Mouse (Mus musculus) midbrain, embryonic 12.5 days (tissue): ENCODE results near the gene Tnni2. TPM values are rescaled to one million over a fixed set of nuclear protein-coding genes. Genes with fewer than 3 reads are reported as not detected.

Experiments
- ATAC-seq: fragments of 200-750 bp; cut with Nextera tagmentation; 2 replicates; pipeline ENCODE4 v1.8.0; 2017; ENCODE audit warnings: low read depth, moderate TSS enrichment, moderate library complexity; ENCODE audit not compliant: low FRiP score
- H3K27ac ChIP-seq: fragments of 300-500 bp; sonication (generic); replicated peaks from 2 replicates; pipeline ENCODE4 v1.5.1; 2016; ENCODE audit warnings: mild to moderate bottlenecking
- H3K27me3 ChIP-seq: fragments of 300-500 bp; sonication (generic); 2 replicates; pipeline ENCODE4 v1.6.1; 2016; ENCODE audit warnings: mild to moderate bottlenecking
- H3K36me3 ChIP-seq: fragments of 300-500 bp; sonication (generic); 2 replicates; pipeline ENCODE4 v1.6.1; 2016
- H3K4me1 ChIP-seq: fragments of 300-500 bp; sonication (generic); 2 replicates; pipeline ENCODE4 v1.6.1; 2016
- H3K4me2 ChIP-seq: fragments of 300-500 bp; sonication (generic); replicated peaks from 2 replicates; pipeline ENCODE4 v1.6.1; 2016; ENCODE audit warnings: mild to moderate bottlenecking, moderate library complexity
- H3K4me3 ChIP-seq: fragments of 300-500 bp; sonication (generic); 2 replicates; pipeline ENCODE4 v1.5.1; 2016; ENCODE audit warnings: mild to moderate bottlenecking
- H3K9ac ChIP-seq: fragments of 300-500 bp; sonication (generic); replicated peaks from 2 replicates; pipeline ENCODE4 v1.6.1; 2016; ENCODE audit warnings: mild to moderate bottlenecking, moderate library complexity
- H3K9me3 ChIP-seq: fragments of 300-500 bp; sonication (generic); 2 replicates; pipeline ENCODE4 v1.6.1; 2016; ENCODE audit warnings: mild to moderate bottlenecking
- WGBS: fragments of 180-500 bp; shearing (Covaris S2); methylation state at CpG from one replicate; pipeline ENCODE4 v1.1.7; 2016; 5-methylcytosine and 5-hydroxymethylcytosine counted together
- polyA plus RNA-seq: library from polyadenylated mRNA; unstranded; fragments of >200 nt; fragmentation: Nextera tagmentation; extraction: Ambion mirVana; gene quantifications from 2 replicates; pipeline ENCODE4 v1.2.1, GENCODE M21; 2016

Tnni2 gene
- polyA plus RNA-seq, 1 experiment from 2014 or later: 0.66 TPM

DNA sequence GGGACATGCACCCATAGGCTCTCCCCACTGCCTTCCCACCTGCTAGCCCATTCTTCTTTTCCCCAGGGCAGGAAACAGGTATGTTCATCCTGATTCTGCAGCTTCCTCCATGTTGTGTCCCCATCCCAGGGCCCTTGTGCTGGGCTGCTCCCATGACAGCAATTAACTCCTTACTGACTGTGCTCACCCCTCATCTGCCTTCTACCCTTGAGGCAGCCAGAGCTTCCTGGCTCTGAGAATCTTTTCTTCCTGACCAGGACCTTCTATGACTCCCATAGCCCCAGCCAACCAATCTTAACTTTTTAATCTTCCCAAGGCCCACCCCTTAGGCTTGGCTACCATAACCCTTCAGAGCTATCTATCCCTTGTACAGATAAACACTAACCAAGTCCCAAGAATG lies 37.7 kb downstream of the Tnni2 start:
- Histone ChIP-seq H3K36me3 (no peaks in the 10 kb centered on the region), H3K4me3 (no peak overlapping the region), H3K27me3 (no peaks in the 10 kb centered on the region), H3K4me2 (no peak overlapping the region), H3K27ac (no peak overlapping the region), H3K9me3 (no peaks in the 10 kb centered on the region), H3K4me1 (peaks cover 25% of the 10 kb centered on the region), H3K9ac (no peak overlapping the region)
- no peak for ATAC-seq

DNA sequence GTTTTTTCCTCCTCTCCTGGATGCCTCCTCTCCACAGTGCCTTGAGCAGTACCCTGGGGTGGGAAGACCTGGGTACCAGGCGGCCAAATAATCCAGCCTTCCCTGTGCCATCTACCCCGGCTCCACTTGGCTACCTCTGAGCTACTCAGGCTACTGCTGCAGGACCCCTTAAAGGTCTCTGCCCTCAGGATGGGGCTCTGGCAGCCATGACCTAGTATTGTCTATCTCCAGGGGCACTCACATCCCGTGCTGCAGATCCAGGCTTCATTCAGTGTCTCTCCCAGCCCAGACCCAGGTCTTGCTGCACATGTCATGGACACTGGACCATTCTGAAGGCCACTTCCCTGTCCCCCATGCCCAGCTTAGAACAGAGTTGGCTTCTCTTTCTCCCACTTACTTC lies 38.3 kb downstream of the Tnni2 start:
- no peak for ATAC-seq

DNA sequence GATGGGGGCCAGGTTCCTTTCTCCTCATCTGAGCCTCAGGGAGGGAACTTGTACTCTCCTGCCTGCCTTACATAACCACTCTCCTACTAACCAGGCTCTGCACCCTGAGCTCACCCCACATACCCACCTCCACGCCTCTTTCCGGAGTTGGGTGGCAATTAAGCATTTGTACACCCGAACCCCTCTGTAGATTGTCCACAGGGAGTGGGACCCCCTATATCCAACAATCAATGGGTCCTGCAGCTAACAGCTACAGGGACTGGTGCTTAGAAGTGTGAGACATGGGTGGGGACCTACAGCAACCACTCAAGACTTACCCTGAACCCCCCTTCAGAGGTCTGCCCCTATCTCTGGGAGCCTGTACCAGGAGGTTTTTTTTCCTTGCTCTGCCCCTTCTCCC lies 39.1 kb downstream of the Tnni2 start:
- Histone ChIP-seq H3K9ac (no peak overlapping the region), H3K4me2 (no peak overlapping the region), H3K36me3 (no peaks in the 10 kb centered on the region), H3K9me3 (no peaks in the 10 kb centered on the region), H3K27me3 (0 out of 2 replicates have a peak, but pooled peaks cover 3% of the 10 kb centered on the region), H3K4me3 (no peak overlapping the region), H3K4me1 (peaks cover 25% of the 10 kb centered on the region), H3K27ac (peak overlapping the region; percentile 81; the same call in 1 of the 2 replicates)
- no peak for ATAC-seq
- 97% methylated on average over 3 of the region's 3 CpGs for WGBS

More for the DNA sequence above, 38.3 kb downstream of the Tnni2 start:
- no peaks in the 10 kb centered on the region for H3K9me3 ChIP-seq
- H3K4me1 ChIP-seq: peaks cover 25% of the 10 kb centered on the region
- no peak overlapping the region for H3K9ac ChIP-seq
- WGBS: 97% methylated on average over 3 of the region's 3 CpGs
- H3K27ac ChIP-seq: no peak overlapping the region
- no peaks in the 10 kb centered on the region for H3K27me3 ChIP-seq
- H3K36me3 ChIP-seq: no peaks in the 10 kb centered on the region
- H3K4me3 ChIP-seq: no peak overlapping the region
- no peak overlapping the region for H3K4me2 ChIP-seq

DNA sequence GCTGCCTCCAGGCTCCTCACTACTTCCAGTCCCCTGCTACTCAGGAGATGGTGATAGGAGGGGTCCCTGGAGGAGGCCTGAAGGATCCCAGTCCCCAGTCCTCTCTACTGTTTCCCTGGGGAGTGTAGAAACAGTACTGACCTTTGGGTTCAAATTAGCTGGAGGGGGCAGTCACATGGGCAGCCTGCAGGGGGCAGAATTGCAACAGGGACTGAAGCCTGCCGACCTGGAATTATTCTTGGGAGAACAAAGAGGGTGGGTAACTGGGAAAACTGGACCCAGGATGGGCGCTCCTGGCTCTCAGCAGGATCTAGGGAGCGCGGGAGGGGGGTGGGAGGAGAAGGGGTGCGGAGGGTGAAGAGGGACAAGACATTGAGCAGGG lies 39.6 kb downstream of the Tnni2 start:
- H3K4me3 ChIP-seq: peak overlapping the region; percentile 33
- peak overlapping the region; percentile 64 for H3K4me2 ChIP-seq
- peak overlapping the region; percentile 67 for H3K9ac ChIP-seq
- H3K9me3 ChIP-seq: no peaks in the 10 kb centered on the region
- peak; percentile 27; the same call in 1 of the 2 replicates for ATAC-seq
- H3K36me3 ChIP-seq: no peaks in the 10 kb centered on the region
- H3K27me3 ChIP-seq: 0 out of 2 replicates have a peak, but pooled peaks cover 3% of the 10 kb centered on the region
- H3K27ac ChIP-seq: peak overlapping the region; percentile 81
- H3K4me1 ChIP-seq: peaks cover 25% of the 10 kb centered on the region
- 10% methylated on average over 5 of the region's 5 CpGs for WGBS

DNA sequence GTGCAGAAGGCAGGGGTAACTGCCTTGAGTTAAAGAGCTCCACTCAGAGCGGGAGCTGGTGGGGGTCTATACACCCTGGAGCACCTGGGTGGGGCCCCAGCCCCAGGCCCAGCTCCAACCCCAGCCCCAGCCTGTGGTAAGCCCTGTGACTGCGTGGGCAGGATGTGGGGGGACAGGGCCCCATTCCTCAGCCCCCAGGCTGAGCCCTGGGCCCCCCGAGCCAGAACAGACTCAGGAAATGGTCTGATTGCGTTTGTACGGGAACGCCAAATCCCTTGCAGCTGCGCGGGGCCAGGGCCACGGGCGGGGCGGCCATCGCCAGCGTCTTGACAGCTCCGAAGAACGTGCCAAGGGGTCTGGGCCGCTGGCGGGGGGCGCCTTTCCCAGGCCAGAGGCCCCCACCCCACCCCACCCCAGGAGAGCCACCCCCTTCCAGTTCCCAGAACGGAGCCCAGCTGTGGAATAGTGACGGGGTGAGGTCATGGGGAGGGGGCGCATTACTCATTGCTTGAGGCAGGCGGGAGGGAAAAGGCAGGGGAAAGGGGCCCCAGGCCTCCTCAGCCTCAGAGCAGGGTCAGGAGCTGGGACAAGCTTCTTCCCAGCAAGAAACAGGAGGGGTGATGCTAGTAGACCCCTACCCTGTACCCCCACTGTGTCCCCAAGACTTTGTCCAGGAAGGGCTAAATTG lies 40.1 kb downstream of the Tnni2 start:
- Histone ChIP-seq H3K4me3 (peak overlapping the region; percentile 33), H3K27me3 (0 out of 2 replicates have a peak, but pooled peaks cover 3% of the 10 kb centered on the region), H3K4me2 (peak overlapping the region; percentile 64), H3K9me3 (no peaks in the 10 kb centered on the region), H3K4me1 (peaks cover 26% of the 10 kb centered on the region), H3K27ac (peak overlapping the region; percentile 81), H3K36me3 (no peaks in the 10 kb centered on the region), H3K9ac (peak overlapping the region; percentile 67)
- peak; percentile 76 for ATAC-seq
- WGBS: 2% methylated on average over 20 of the region's 22 CpGs

DNA sequence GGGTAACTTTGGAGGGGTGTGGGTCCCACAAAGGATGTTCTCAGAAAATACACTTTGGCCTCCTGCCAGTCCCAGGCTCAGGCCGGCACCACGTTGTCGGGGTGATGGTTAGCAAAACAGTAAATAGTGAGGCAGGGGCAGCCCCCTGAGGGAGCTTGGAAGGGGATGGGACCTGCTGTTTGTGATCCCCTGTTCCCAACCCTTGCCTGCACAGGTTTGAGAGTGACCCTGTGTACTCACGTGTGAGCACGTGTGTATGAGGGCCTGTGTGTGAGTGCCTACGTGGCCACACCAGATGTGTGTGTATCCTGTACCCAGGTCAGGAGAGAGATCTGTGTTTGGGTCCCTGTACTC lies 40.6 kb downstream of the Tnni2 start:
- Histone ChIP-seq H3K4me3 (0 out of 2 replicates have a peak overlapping the region, but pooled peaks have one; percentile 33), H3K9me3 (no peaks in the 10 kb centered on the region), H3K4me2 (peak overlapping the region; percentile 64), H3K36me3 (no peaks in the 10 kb centered on the region), H3K27me3 (0 out of 2 replicates have a peak, but pooled peaks cover 3% of the 10 kb centered on the region), H3K4me1 (peaks cover 31% of the 10 kb centered on the region), H3K27ac (peak overlapping the region; percentile 81), H3K9ac (peak overlapping the region; percentile 67)
- WGBS: 18% methylated on average over 6 of the region's 6 CpGs
- peak; percentile 18; the same call in 1 of the 2 replicates for ATAC-seq

DNA sequence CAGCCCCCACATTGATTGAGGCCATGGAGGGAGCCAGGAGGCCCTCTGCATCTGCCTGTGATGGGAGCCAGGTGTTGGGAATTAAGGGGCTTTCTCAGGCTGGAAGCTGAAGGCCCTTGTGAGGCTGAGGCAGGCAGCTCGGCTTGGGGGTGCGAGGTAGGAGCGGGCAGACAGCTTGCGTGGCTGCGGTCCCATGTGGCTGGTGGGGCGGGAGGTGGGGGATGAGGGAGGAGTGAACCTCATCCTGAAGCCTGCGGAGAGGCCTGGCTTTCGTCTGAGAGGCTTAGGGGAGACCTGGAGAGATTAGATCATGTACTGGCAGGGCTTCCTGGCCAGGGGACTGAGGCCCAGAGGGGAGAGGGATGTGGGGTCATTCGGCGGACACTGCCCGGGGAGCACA lies 41.5 kb downstream of the Tnni2 start:
- H3K4me1 ChIP-seq: peaks cover 38% of the 10 kb centered on the region
- H3K36me3 ChIP-seq: no peaks in the 10 kb centered on the region
- 48% methylated on average over 11 of the region's 11 CpGs for WGBS
- no peak overlapping the region for H3K9ac ChIP-seq
- 0 out of 2 replicates have a peak, but pooled peaks cover 3% of the 10 kb centered on the region for H3K27me3 ChIP-seq
- H3K27ac ChIP-seq: peak overlapping the region; percentile 81
- H3K4me2 ChIP-seq: no peak overlapping the region
- ATAC-seq: no peak
- H3K4me3 ChIP-seq: no peak overlapping the region
- H3K9me3 ChIP-seq: no peaks in the 10 kb centered on the region

DNA sequence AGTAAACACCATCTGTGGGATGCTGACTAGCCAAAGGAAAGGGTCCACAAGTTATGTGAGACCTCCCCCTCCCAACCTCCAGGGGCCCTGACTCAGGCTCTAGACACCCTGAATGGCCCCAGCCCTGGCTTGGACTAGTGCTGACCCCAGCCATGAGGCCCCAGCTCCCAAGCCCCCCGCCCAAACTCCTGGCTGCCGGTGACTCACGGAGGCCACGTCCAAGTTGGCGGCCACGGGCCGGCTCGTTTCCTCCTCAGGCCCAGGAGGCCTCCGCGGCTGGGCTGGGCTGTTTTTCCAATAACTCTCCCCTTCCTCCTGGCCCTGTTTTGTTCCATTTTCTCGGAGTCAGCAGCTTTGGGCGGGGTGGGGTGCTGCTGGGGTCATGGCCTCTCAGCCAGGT lies 43.2 kb downstream of the Tnni2 start:
- Histone ChIP-seq H3K9me3 (no peaks in the 10 kb centered on the region), H3K36me3 (no peaks in the 10 kb centered on the region), H3K9ac (no peak overlapping the region), H3K27ac (no peak overlapping the region), H3K4me2 (no peak overlapping the region), H3K27me3 (0 out of 2 replicates have a peak, but pooled peaks cover 3% of the 10 kb centered on the region), H3K4me1 (peaks cover 38% of the 10 kb centered on the region), H3K4me3 (no peak overlapping the region)
- WGBS: 87% methylated on average over 12 of the region's 12 CpGs
- no peak for ATAC-seq

DNA sequence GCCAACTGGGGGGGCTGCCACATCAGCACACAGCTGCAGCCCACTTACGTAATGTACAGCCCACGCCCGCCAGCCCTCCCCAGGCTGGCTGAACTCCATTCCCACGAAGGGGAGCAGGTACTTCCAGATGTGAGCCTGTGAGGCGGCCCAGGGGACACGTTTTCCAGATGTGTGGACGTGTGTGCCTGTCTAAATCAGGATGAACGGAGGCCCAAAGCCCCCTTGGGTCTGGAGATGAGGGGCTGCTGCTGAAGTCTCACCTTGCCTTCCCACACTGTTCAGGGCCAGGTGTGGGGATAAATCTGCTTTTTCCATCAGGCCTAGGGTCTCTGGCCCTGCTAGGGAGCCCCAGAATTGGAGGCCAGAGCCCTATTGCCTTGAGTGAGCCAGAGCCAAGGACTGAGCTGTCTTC lies 45.1 kb downstream of the Tnni2 start:
- no peak overlapping the region for H3K9ac ChIP-seq
- H3K4me2 ChIP-seq: no peak overlapping the region
- no peak overlapping the region for H3K4me3 ChIP-seq
- no peak for ATAC-seq
- 77% methylated on average over 8 of the region's 8 CpGs for WGBS
- peak overlapping the region; percentile 31; the same call in 1 of the 2 replicates for H3K27ac ChIP-seq
- H3K36me3 ChIP-seq: no peaks in the 10 kb centered on the region
- 0 out of 2 replicates have a peak, but pooled peaks cover 3% of the 10 kb centered on the region for H3K27me3 ChIP-seq
- no peaks in the 10 kb centered on the region for H3K9me3 ChIP-seq
- peaks cover 29% of the 10 kb centered on the region for H3K4me1 ChIP-seq

DNA sequence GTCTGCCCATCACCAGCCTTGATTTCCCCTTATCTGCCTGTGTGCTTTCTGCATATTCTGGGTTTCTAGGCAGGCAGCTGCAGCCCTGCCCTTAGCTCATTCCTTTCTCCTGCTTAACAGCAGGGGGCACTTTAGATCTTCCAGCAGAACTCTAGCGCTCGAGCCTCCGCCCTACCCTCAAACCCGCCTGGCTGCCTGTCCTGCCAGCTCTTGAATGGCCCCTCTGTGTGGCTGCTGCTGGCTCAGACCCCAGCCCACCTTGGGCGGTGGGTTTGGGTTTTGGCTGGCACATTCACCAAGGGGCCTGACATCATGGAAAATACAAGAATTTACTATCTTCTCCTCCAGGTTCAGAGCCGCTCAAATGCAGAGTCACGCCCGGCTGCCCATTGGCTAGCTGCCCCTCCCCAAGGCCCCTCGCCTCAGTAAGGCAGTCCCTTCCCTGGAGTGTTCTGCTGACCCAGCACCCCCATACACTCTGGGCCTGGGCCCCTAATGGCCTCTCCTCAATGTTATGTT lies 45.8 kb downstream of the Tnni2 start:
- WGBS: 19% methylated on average over 9 of the region's 9 CpGs
- H3K4me1 ChIP-seq: peaks cover 22% of the 10 kb centered on the region
- H3K9ac ChIP-seq: 0 out of 2 replicates have a peak overlapping the region, but pooled peaks have one; percentile 16
- H3K27me3 ChIP-seq: 0 out of 2 replicates have a peak, but pooled peaks cover 3% of the 10 kb centered on the region
- no peaks in the 10 kb centered on the region for H3K36me3 ChIP-seq
- peak overlapping the region; percentile 31; the same call in 1 of the 2 replicates for H3K27ac ChIP-seq
- ATAC-seq: peak; percentile 58
- peak overlapping the region; percentile 31 for H3K4me2 ChIP-seq
- H3K4me3 ChIP-seq: no peak overlapping the region
- H3K9me3 ChIP-seq: no peaks in the 10 kb centered on the region

DNA sequence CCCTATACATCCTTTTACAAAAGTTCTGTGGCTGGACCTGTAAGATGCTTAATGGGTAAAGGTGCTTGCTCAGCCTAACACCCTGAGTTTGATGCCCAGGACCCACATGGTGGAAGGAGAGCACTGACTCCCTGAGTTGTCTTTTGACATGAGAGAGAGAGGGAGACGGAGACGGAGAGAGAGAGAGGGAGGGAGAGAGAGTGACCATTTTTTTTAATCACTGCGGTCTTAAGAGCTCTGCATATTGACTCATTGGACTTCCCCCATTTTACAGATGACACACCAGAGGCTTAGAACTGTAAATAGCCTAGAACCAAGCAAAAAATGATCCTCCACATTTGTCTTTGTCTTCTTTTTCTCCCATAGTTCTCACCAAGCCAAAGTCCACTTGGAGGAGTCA lies 46.4 kb downstream of the Tnni2 start:
- no peak for ATAC-seq

DNA sequence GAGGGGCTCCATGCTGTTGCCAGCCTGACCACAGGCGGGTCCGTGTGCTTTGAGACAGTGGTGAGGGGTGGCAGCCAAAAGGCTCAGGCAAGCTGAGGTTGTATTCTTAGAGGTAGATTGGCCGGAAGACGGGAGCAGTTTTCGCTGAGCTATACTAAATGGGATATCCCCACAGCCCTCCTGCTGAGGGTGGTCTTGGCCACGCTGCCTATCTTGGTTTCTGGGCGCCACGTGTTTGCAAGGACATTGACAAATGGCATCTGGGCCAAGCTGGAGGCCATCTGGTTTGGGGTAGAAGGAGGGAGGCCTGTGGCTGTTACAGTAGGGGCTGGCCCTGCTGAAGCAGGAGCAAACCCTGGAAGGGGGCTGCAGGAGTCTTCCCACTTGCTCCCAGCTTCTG lies 51.9 kb downstream of the Tnni2 start:
- Histone ChIP-seq H3K27ac (no peak overlapping the region), H3K9me3 (no peaks in the 10 kb centered on the region), H3K4me1 (no peaks in the 10 kb centered on the region), H3K4me2 (no peak overlapping the region), H3K36me3 (no peaks in the 10 kb centered on the region), H3K27me3 (no peaks in the 10 kb centered on the region), H3K4me3 (no peak overlapping the region), H3K9ac (no peak overlapping the region)
- no peak for ATAC-seq
- 88% methylated on average over 8 of the region's 8 CpGs for WGBS

More for the DNA sequence above, 46.4 kb downstream of the Tnni2 start:
- no peaks in the 10 kb centered on the region for H3K36me3 ChIP-seq
- WGBS: 82% methylated on average over 3 of the region's 3 CpGs
- H3K9me3 ChIP-seq: no peaks in the 10 kb centered on the region
- H3K4me2 ChIP-seq: no peak overlapping the region
- H3K9ac ChIP-seq: no peak overlapping the region
- 0 out of 2 replicates have a peak, but pooled peaks cover 3% of the 10 kb centered on the region for H3K27me3 ChIP-seq
- H3K27ac ChIP-seq: no peak overlapping the region
- H3K4me1 ChIP-seq: peaks cover 16% of the 10 kb centered on the region
- no peak overlapping the region for H3K4me3 ChIP-seq
